Mouse (Mus musculus): ENCODE measurements around the gene Cdr2l. TPM values are rescaled to one million over a fixed set of nuclear protein-coding genes. Genes with fewer than 3 reads are reported as not detected.

The Cdr2l gene
- polyA plus RNA-seq (2017; shearing (Covaris generic)), result 0.12 TPM

DNA sequence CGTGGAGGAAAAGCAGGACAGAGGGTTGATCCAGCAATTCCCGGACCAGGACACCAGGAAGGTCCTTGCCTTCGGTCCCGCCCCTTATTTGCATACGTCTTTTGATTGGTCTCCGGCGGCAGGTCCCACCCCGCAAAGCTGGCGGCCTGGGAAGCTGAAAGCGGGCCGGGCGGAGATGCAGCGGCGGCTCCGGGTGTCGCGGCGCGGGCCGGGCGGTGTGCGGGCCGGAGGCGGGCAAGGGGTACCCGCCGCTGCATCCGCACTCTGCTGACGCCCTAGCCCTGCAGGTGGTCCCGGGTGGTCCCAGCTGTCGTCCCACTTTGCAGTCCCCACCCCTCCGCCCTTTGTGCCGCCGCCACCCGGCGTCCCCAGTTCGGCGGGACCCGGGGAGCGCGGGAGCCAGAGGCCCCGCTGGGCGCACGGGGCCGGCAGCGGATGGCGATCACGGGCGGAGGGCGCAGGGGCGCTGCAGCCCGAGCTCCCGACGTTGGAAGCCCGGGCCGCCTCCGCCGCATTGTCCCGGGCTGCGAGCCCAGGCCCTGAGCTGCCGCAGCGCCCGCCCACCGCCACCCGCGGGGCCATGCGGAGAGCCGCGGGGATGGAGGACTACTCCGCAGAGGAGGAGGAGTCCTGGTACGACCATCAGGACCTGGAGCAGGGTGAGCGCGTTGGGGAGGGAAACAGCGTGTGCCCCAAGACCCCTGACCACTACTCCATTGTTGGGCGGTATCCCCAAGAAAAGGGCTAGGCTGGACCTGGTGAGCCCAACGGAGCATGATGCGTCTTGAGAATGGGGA lies at the start of gene Cdr2l:
Gene Cdr2l, plus strand, starts transcription at position 174 of the 797 bp plus-strand sequence.

DNA sequence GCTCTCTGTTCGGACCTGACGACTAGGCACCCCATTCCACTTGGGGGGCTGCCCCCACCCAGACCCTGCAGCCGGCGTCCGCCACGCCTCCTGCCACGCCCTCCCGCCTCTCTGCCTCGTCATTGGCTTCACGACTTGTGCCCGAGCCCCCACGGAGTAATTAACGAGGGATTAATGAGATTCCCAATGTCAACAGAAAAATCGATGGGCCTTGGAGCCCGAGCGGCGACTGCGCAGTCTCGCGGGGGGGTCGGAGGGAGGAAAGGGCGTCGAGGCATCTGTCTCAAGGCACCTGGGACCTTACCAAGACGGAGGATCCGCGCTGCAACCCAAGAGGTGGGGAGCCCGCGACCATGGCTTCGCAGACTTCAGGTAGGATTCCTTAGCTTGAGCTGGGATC lies 47.2 kb upstream of the Cdr2l start, which contains the start of gene Otop3:
Gene Otop3, plus strand, starts transcription at position 201 of the 400 bp plus-strand sequence.

DNA sequence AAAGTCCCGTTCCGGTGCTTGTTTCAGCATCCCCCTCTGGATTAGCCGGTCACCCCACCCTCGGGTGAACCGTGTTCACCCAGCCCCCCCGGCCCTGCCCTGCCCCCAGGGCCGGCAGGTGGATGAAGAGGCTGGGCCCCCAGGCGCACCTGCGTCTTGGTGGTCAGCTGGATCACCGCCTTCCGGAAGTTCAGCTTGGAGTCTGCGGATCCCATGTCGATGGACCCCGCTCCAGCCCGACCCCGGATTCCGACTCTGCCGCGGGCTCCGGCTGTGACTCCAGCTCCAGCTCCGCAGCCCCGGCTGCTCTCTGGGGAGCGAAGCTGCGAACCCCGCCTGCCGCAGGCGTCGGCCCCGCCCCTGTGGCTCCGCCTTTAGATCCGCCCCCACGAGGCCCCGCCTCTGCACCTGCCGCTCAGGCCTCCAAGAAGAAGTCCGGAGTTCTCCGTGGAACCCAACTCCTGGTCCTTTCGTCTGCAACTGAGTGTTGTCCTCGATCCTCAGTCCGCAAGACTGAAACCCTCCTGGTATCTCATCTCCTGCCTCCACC lies 14.2 kb upstream of the Cdr2l start, which contains the start of gene Hid1:
Gene Hid1, minus strand, starts transcription at position 362 of the 550 bp plus-strand sequence.

GRCm38 (mm10) chr11:115403338-115404124 lies 21.8 kb downstream of the Cdr2l start, which contains the start of gene Mrpl58:
Mrpl58 (plus strand) TSS chr11:115403752.

GRCm38 (mm10) chr11:115419531-115420237 lies 38.0 kb downstream of the Cdr2l start, which contains the start of the genes Atp5h and Kctd2:
Atp5h (minus strand) TSS chr11:115419962.
Kctd2 (plus strand) TSS chr11:115420128.

DNA sequence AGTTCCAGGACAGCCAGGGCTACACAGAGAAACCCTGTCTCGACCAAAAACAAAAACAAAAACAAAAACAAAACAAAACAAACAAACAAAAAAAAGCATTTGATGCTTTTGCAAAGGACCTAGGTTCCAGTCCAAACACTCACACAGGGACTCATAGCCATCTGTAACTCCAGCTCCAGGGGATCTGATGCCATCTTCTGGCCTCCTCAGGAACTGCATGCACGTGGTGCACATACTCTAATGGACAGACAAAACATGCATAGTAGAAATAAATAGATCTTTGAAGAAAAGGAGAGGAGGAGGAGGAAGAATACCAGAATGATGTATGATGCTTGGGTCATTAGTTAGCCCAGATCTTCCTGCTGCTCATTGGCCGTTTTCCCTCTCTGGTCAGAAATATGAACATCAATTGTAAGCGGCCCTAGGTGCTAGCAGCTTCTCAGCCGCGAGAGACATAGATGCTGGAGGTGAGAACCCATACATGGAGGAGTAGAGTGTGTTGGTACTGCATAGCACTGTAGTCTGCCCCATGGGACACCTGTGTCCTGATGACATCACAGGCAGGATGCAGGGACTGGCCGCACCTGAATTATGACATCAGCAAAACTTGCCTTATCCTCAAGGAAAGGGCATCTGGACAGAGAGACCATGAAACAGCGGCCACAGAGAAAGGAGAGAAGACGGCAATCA lies 58.3 kb downstream of the Cdr2l start, which contains the start of gene Trim80:
Gene Trim80, plus strand, starts transcription at position 640 of the 690 bp plus-strand sequence.

Other genes with a start within 250 kb of the Cdr2l start
- gene Cd300lf, start 247.9 kb upstream of the Cdr2l start, polyA plus RNA-seq (2017; shearing (Covaris generic)), result 1.1 TPM
- gene Slc9a3r1, start 218.6 kb upstream of the Cdr2l start, polyA plus RNA-seq (2017; shearing (Covaris generic)), result 474 TPM
- gene Tmem104, start 194.4 kb upstream of the Cdr2l start, polyA plus RNA-seq (2017; shearing (Covaris generic)), result 15.9 TPM
- 11.9 TPM for gene Nat9, start 194.1 kb upstream of the Cdr2l start, polyA plus RNA-seq (2017; shearing (Covaris generic))
- gene Grin2c, start 114.7 kb upstream of the Cdr2l start, polyA plus RNA-seq (2017; shearing (Covaris generic)), result not detected
- gene Fdxr, start 104.9 kb upstream of the Cdr2l start, polyA plus RNA-seq (2017; shearing (Covaris generic)), result 31.7 TPM
- 0.96 TPM for gene Fads6, start 84.3 kb upstream of the Cdr2l start, polyA plus RNA-seq (2017; shearing (Covaris generic))
- gene Otop2, start 74.8 kb upstream of the Cdr2l start, polyA plus RNA-seq (2017; shearing (Covaris generic)), result not detected
- gene Ush1g, start 59.9 kb upstream of the Cdr2l start, polyA plus RNA-seq (2017; shearing (Covaris generic)), result not detected
- gene Otop3, start 47.2 kb upstream of the Cdr2l start, polyA plus RNA-seq (2017; shearing (Covaris generic)), result not detected
- gene Hid1, start 14.2 kb upstream of the Cdr2l start, polyA plus RNA-seq (2017; shearing (Covaris generic)), result 7.6 TPM
- 153 TPM for gene Mrpl58, start 21.8 kb downstream of the Cdr2l start, polyA plus RNA-seq (2017; shearing (Covaris generic))
- 651 TPM for gene Atp5h, start 38.0 kb downstream of the Cdr2l start, polyA plus RNA-seq (2017; shearing (Covaris generic))
- 81.2 TPM for gene Kctd2, start 38.2 kb downstream of the Cdr2l start, polyA plus RNA-seq (2017; shearing (Covaris generic))
- gene Trim80, start 58.6 kb downstream of the Cdr2l start, polyA plus RNA-seq (2017; shearing (Covaris generic)), result not detected
- gene Slc16a5, start 80.6 kb downstream of the Cdr2l start, polyA plus RNA-seq (2017; shearing (Covaris generic)), result 11.8 TPM
- 98.4 TPM for gene Armc7, start 93.8 kb downstream of the Cdr2l start, polyA plus RNA-seq (2017; shearing (Covaris generic))
- gene Nt5c, start 109.9 kb downstream of the Cdr2l start, polyA plus RNA-seq (2017; shearing (Covaris generic)), result 365 TPM
- 576 TPM for gene Jpt1, start 132.5 kb downstream of the Cdr2l start, polyA plus RNA-seq (2017; shearing (Covaris generic))
- 758 TPM for gene Sumo2, start 154.4 kb downstream of the Cdr2l start, polyA plus RNA-seq (2017; shearing (Covaris generic))
- gene Nup85, start 182.5 kb downstream of the Cdr2l start, polyA plus RNA-seq (2017; shearing (Covaris generic)), result 90.4 TPM
- gene Mrps7, start 222.0 kb downstream of the Cdr2l start, polyA plus RNA-seq (2017; shearing (Covaris generic)), result 63.3 TPM
- 57.3 TPM for gene Gga3, start 222.1 kb downstream of the Cdr2l start, polyA plus RNA-seq (2017; shearing (Covaris generic))
- 174 TPM for gene Mif4gd, start 231.1 kb downstream of the Cdr2l start, polyA plus RNA-seq (2017; shearing (Covaris generic))
- 63.2 TPM for gene Slc25a19, start 246.4 kb downstream of the Cdr2l start, polyA plus RNA-seq (2017; shearing (Covaris generic))